Mouse (Mus musculus): ENCODE measurements at regions not wholly inside any gene's neighbourhood (a gene's known extent, or its start where the extent isn't known, plus 50 kb on each side); places are given as distances from the start of the nearest gene placed in this dataset.

DNA sequence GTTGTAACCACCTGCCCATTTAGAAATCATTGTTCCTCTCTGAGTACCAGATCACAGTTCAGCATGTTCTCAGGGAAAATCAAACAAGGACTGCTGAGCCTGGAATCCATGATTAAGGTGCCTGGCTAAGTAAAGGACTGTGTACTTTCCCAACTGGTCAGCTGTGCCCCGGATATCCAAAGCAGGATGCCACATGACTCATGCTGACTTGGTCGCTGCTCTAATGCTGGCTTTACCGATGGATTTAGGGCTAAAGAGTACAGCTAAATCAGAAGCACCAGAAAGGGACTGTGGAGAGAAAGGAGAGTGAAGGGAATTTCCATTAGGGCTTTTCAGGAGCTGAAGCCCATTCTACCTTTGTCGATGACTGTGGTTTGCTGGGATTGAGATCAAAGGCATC lies 119.6 kb downstream of the Bmp2 start:
- TF ChIP-seq MAFK (IDR thresholded peaks at IDR 0.05; ENCODE audit: insufficient read depth, low read depth, low read length) (no peak), ZC3H11A (IDR thresholded peaks at IDR 0.05; ENCODE audit: borderline replicate concordance, low read depth, low read length) (no peak), CHD2 (IDR thresholded peaks at IDR 0.05; ENCODE audit: low read depth, low read length) (no peak), HCFC1 (IDR thresholded peaks at IDR 0.05; ENCODE audit: borderline replicate concordance, insufficient read depth, low read length) (no peak), ZNF384 (IDR thresholded peaks at IDR 0.05; ENCODE audit: low read depth, low read length) (no peak)

All from ES-E14 (cell line).